Mouse (Mus musculus) MEL (cell line): Measurements from ENCODE around the gene Sertad2.

Source experiments
- CTCF ChIP-seq, 3 experiments: IDR thresholded peaks in 2 of 3; conservative IDR thresholded peaks in 1 of 3; 2 replicates each; pipeline ENCODE4 v1.5.1; 2011 to 2012; ENCODE audit warnings: low read length in 3 of 3, low read depth in 2 of 3, mild to moderate bottlenecking in 2 of 3, improper control_type of control experiment in 1 of 3, inconsistent platforms in 1 of 3, mixed read lengths in 1 of 3, moderate library complexity in 1 of 3; ENCODE audit not compliant: control insufficient read depth in 1 of 3, insufficient read depth in 1 of 3, poor library complexity in 1 of 3, severe bottlenecking in 1 of 3
- MXI1 ChIP-seq: IDR thresholded peaks from 2 replicates; pipeline ENCODE4 v1.6.1; 2011; ENCODE audit warnings: mild to moderate bottlenecking, low read depth, low read length, improper control_type of control experiment
- RAD21 ChIP-seq: IDR thresholded peaks from 2 replicates; pipeline ENCODE4 v1.6.1; 2011; ENCODE audit warnings: mild to moderate bottlenecking, low read depth, low read length, improper control_type of control experiment
- TAL1 ChIP-seq: IDR thresholded peaks from 2 replicates; pipeline ENCODE4 v1.6.1; 2012; ENCODE audit warnings: mild to moderate bottlenecking, inconsistent platforms, low read length, moderate library complexity, mixed read lengths
- TCF12 ChIP-seq: IDR thresholded peaks from 2 replicates; pipeline ENCODE4 v1.6.1; 2014; ENCODE audit warnings: low read depth, mild to moderate bottlenecking, inconsistent platforms, low read length, improper control_type of control experiment, moderate library complexity
- USF1 ChIP-seq: IDR thresholded peaks from 2 replicates; pipeline ENCODE4 v1.6.1; 2014; ENCODE audit warnings: low read depth, mild to moderate bottlenecking, inconsistent platforms, low read length, improper control_type of control experiment, moderate library complexity

GRCm38 (mm10) chr11:20644166-20644565, 101.1 kb downstream of the Sertad2 start:
- TF ChIP-seq TCF12 (no peak), RAD21 (no peak), MXI1 (no peak), CTCF (IDR thresholded peaks at IDR 0.05 in 2 of 3, conservative IDR thresholded peaks at IDR 0.05 in 1 of 3; ENCODE audit: control insufficient read depth in 1 of 3, insufficient read depth in 1 of 3, low read depth in 2 of 3, low read length in 3 of 3, poor library complexity in 1 of 3, severe bottlenecking in 1 of 3) (no peak), USF1 (no peak), TAL1 (no peak)
